Mouse (Mus musculus): Measurements from ENCODE around the gene Lgals4.

Gene Lgals4

DNA sequence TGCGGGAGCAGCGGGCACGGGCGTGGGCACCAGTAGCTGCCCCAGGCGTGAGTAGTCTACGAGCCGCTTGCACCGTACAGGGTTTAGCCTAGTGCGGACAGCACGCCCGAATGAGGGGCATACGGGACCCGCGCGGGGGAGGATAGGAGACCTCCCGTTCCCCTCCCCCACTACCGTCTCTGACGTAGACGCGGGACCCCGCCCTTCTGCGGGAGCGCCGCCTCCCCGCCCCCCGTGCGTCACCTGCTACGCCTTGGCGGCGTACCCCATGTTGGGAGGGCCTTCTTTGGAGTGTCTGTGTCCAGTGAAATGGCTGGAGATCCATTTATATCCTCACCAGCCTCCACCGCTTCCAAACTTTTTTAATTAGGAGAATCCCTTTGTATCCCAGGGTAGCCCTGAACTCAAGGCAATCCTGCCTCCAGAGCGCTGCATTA, 24.7 kb upstream of the Lgals4 start:
- peak; percentile 98 to 99 for DNase-seq

DNA sequence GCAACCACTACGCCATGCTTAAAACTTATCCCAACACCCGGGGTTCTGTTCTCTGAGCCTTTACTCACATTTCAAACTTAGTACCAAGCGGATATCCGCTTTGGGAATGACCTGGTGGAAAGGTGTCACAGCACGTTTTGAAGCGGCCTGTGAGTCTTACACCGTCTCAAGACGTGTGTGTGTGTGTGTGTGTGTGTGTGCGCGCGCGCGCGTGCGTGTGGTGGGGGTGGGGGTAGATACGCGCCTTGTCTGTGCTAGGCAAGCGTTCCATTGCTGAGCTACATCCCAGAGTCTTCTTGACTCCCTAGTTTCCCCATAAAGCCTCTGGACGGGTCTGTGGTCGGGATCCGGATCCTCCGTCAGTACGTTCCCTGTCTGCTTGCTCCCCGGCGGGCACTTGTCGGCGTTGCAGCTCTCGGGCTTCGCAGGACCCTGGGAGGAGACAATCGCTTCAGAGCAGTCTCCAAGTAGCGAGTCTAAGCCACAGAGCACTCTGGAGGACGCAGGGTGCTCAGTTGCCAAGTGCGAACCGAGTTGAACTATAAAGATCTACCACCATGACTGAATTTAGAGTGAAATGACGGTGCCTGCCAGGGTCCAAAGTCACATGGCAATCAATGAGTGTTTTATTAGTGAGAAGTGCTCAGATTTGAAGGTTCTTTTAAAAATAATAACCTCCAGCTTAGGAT, 24.1 kb upstream of the Lgals4 start:
- peak; percentile 75 to 83 for DNase-seq

DNA sequence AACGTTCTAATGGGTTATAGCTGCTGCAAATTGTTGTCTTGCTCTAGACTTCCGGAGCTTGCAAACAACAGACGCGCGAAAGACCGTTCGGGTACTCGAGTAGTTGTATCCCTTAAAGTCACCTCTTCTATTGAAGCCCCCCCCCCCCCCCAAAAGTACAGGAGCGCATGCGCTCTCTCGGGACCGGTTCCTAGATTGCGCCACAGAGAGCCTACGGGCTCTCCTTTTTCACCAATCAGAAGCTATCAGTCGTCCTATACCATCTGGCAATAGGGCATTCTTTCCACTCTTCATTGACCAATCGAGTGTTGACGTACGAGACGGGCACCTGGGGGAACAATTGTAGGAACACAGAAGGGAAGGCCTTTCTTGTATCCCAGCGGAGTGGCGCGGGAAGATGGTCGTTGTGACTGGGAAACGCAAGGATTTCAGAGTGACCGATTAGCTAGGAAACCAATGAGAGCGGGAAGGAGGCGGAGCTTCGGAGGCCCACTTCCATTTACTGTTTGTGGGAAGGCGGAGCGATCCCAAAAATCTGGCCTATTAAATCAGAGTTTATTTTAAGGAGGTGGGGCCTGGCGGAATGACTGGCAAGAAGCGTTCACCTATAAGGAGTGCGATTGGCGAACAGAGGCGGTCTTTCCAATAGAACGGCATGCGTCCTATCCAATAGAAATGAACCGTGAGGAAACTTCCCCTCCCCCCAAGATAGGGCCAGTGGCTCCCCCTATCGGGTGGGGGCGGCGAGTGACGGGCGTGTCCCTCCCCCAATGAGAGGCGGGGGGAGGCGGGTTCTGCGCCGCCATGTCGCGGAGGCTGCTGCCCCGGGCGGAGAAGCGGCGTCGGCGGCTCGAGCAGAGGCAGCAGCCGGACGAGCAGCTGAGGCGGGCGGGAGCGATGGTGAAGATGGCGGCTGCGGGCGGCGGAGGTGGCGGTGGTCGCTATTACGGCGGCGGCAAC, 23.3 kb upstream of the Lgals4 start:
- peak; percentile 99 for DNase-seq

DNA sequence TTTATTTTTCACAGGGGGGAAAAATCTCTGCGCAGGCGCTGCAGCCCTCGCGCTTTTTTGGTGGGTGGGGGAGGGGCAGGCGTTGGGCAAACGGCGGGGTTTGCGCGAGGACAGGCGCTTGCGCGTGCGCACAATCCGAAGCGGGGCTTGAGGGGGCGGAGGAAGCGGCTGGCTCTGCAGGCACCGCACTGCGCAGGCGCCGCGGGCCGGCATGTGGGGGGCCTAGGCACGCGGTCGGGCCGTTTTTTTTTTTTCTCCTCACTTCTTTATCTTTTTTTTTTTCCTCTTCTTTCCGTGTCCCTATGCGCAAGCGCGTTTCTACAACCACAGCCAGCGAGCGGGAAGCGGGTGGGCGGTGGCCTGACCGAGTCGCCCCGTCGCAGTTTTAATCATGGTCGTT, 22.4 kb upstream of the Lgals4 start:
- peak; percentile 96 to 99 for DNase-seq

DNA sequence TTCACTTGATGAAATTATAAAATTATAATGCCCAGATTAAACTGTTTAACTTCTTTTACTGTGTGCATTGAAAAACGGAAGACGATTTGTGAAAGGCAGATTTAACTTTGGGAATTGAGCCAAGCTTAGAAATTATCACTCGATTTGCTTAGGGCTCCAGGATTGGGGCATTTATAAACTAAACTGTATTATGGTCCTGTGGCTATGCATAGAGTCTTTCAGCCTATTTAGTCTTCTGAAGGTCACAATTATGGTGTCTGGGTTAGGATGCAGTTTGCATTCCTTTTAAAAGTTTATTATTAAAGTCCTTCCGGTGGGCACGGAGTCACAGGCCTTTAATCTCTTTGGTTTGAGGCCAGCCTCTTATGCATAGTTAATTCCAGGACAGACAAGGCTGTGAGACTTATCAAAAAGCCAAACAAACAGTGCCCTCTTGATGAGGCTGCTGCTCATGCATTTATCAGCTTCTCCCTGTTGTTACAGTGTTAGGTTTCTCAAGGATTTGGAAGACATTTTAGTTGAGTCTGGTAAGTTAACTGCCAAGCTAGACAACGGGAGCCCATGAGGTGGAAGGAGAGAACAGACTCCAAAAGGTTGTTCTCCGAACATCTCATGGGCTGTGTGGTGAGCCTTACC, 21.9 kb upstream of the Lgals4 start:
- DNase-seq = no peak

DNA sequence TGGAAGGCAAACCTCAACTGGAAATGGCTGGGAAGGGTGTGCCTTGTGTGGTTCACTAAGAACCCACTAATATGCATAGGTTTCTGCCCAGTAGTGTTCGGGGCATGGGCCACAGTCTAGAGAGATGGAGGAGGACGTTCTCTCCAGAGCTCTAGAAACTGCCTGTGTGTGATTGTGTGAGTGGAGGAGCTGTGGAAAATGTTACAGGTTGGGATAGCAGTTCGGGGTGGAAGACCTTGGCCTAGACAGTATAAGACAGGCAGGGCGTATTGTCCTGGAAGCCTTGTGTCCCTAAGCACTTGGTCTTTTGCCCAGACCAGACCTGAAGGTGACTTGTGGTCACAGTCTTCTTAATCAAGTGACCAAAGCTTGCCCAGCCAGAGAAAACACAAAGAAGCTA, 21.2 kb upstream of the Lgals4 start:
- no peak for DNase-seq

DNA sequence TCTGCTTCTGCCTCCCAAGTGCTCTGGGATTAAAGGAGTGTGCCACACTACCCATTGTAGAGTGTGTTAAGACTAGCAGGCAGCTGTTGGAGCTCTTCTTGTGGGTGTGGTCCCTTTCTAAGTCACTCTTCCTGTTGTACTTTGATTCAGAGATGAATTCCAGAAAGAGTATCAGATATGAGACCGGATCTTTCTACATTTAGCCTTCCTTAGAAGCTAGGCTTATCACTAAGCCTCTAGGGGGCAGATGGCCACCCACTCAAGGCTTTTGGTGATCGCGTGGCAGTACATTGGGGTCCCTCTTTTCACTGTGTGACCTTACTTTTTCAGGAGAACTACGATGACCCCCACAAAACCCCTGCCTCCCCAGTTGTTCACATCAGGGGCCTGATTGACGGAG, 20.7 kb upstream of the Lgals4 start:
- no peak for DNase-seq

DNA sequence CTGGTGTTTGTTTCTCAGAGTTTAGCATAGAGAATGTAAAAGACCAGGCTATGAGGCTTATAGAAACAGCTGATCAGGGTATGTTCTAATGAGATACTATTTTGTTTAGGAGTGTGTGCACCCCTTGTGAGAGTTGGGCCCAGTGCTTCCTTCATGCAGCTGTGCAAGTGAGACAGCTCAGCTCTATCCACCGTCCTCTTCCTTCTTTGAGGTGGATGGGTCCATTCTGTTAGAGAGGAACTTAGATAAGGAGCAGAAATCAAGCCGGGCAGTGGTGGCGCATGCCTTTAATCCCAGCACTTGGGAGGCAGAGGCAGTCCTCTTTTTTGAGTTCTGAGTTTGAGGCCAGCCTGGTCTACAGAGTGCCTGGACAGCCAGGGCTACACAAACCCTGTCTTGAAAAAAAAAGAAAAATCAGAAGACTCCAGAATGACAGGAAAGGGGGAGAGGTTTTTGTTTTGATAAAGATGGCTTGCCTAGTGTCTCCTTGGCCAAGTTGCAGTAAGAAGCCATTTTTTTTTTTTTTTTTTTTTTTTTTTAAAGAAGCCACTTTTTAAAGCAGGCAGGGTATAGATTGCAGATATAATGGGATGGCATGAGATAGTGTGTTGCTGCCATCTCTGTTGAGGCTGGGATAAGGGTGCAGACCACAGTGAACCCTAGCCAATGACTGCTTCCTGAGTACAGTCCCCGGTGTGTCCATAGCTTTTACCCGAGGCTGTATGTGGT, 19.2 kb upstream of the Lgals4 start:
- no peak for DNase-seq

DNA sequence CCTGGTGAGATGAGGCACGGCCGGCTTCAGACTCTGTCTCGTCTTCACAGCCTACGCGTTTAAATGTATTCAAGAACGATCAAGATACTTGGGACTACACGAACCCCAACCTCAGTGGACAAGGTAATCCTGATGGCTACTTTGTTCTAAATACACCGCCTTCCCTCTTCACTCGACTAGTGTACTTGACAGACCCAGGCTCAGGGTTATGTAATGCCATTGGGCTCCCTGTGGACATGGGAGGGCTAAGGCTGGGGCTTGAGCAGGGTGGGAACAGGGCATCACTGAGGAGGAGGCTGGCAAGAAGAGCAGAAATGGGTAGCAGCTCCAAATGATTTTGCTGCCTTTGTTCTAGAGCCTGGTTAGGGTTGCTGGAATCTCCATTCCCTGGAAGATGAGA, 18.4 kb upstream of the Lgals4 start:
- DNase-seq = no peak

DNA sequence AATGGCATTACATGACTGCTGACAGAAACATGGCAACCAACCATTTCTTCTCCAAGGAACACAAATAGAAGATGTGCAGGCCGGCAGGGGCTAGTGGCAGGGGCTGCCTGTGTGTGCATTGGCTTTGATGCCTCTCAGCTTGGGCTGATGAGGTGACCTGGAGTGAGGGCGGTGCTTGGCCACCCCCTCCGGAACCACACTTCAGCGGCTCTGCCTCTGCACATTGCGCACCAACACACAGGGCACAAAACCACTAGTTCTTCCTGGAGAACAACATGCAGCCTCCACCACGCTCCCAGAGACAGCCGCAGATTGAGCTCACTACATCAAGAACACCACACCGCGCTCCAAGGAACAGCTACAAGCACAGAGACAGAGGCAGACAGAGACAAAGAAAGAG, 17.5 kb upstream of the Lgals4 start:
- no peak for DNase-seq

DNA sequence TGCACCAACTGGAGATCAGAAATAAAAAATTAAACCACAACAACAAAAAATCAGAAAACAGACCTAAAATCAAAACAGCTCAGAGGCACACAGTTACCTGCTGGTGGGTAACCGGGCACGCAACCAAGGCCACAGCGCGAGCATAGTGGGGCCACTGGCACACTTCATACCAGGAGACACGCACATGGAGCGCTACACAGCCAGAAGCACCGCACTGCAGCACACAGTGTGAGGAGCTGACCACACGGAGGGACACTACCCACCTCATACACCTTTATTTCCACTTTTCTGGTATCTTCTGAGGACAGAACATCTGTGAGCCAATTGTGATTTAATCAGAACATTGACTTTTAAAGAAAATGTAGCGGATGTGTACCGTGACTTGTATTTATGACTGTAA, 16.7 kb upstream of the Lgals4 start:
- no peak for DNase-seq

DNA sequence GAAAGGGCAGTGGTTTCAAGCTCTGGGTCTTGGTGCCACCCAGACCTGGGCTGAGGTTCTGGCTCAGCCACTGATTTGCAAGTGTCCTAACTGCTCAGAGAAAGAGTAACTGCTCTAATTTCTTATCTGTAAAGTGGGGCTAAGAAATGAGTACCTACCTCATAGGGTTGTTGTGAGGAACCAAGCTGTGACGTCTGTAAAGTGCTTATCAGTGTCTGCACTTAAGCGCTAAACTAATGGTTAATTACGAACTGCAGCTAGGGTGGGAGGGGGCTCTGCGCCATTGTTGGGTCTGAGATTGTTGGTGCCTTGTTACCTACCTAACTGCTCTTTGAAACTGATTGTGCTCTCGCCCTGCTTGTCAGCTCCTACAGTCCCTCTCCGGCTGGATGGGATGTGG, 16.1 kb upstream of the Lgals4 start:
- DNase-seq = no peak

DNA sequence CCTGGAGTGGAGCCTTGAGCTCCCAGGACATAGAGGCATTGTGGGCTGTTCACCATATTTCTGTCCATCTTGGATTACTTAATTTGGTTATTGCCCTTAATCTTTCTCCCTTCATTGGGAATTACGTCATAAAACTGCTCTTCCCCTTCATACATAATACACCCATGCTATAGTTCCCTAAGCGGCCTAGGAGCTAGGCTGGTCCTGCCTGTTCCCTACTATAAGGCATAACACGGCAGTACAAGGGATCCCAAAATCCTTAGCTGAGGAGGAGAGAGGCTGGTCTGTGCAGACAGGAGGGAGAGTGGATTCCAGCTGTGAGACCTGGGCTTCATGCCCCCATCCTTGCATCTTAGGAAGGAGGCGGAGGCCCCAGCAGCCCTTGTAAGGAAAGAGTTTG, 15.7 kb upstream of the Lgals4 start:
- no peak for DNase-seq

DNA sequence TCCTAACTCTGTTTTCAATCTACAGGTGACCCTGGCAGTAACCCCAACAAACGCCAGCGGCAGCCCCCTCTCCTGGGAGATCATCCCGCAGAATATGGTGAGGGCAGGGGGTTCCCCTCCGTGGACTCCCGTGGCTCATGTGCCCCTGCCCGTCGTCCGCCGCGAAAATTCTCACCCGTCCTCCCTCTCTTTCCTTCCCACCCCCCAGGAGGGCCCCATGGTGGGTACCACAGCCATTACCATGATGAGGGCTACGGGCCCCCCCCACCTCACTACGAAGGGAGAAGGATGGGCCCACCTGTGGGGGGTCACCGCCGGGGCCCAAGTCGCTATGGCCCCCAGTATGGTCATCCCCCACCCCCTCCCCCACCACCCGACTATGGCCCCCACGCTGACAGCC, 15.2 kb upstream of the Lgals4 start:
- no peak for DNase-seq

DNA sequence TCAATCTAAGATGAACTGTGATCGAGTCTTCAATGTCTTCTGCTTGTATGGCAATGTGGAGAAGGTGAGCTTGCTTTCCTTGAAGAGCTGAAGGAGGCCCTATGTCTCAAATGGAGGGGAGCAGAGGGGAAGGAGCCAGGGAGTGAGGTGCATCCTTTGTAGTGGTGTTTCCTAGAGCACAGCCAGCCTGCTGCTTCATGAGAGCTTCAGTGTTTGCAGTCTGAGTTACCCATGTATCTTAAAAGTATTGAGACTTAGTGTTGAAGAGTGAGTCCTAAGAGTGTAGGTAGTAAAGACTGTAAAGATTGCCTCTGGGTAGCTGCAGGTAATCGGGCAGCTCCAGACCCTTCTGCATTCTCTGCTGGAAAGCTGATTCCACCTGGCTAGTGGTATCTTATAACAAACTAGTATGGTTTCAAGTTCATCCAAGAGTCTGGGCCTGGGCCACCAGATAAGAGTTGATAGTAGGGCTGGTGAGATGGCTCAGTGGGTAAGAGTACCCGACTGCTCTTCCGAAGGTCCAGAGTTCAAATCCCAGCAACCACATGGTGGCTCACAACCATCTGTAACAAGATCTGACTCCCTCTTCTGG, 14.7 kb upstream of the Lgals4 start:
- DNase-seq = no peak

DNA sequence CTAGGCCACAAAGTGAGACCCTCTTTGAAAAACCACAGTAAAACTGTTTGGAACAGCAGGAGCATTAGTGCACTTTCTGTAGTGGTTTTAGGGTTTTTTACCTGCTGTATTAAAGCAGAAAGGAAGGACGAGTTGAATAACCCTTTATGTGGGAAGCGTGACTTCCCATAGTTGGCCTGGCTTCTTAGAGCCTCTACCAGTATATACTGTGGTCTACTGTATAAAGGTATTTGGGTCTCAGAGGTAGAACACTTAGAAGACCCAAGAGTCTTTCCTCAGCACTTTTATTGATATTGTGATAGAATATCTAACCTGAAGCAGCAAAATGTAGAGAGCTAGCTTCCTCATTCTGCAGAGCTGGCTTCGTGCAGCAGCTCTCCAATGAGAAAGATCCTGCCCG, 14.1 kb upstream of the Lgals4 start:
- no peak for DNase-seq

DNA sequence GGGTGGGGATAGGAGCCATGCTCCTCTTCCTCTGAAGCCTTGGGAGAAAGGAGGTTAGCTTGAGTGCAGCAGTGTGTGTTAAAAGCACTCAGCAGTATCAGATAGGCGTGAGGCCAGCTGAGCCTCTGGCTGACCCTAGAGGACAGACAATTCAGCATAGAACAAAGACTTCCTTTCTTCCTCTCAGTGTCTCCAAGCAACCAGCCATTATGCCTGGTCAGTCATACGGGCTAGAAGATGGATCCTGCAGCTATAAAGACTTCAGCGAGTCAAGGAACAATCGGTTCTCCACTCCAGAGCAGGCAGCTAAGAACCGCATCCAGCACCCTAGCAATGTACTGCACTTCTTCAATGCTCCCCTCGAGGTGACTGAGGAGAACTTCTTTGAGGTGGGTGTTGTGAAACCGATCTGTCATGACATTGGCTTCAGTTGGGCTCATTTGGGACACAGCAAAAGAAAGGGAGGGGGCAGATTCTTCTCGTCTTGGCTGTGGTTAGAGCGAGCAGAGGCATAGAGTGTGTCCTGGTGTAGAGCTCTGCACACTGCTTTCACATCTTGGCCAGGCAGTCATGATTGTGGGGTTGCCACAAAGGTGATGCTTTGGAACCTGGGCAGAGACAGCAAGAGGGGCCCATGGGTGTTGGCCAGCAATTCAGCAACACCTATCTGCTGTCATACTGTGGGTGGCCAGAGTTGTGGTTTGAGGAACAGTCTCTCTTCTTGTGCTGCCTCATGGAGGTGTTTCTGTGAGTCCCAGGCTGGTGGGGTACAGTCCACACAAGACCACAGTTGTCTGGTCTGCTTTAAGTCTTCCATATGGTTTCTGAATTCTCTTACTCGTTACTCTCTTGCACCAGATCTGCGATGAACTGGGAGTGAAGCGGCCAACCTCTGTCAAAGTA, 13.0 kb upstream of the Lgals4 start:
- no peak for DNase-seq

DNA sequence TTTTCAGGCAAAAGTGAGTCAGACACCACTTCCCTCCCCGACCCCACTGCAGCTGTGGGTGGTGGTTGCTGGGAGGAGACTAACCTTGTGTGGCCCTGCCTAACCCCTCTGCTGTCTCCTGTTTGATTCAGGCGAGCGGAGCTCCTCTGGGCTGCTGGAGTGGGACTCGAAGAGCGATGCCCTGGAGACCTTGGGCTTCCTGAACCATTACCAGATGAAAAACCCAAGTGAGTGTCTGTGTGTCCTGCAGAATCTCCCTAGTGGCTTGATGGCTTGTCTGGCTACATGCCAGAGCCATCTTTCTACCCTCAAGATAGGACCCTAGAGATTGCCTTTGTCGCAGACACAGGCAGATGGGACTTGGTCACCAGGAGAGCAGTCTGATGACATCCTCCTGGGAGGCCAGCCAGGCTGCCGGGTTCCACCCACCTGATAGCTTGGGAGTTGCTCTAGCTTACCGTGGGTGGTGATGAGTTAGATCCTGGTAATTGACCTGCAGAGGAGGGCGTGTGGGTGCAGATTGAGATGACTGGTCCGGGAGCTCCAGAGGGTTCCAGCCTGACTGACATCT, 12.3 kb upstream of the Lgals4 start:
- DNase-seq = peak; percentile 70 to 77

DNA sequence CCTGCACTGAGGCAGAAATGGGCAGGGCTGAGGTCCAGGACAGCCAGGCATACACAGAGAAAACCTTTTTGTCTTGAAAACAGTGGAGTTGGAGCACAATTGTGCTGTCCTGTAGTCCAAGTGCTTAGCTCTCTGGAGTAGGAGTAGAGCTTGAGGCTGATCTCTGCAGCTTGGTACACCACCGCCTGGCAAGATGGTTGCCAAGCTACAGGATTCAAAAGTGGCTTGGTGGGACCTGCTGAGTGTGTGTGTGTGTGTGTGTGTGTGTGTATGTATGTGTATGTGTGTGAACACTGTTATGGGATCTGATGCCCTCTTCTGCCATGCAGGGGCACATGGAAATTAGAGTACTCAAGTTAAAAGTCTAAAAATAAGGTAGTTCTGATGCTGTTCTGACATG, 11.1 kb upstream of the Lgals4 start:
- no peak for DNase-seq

DNA sequence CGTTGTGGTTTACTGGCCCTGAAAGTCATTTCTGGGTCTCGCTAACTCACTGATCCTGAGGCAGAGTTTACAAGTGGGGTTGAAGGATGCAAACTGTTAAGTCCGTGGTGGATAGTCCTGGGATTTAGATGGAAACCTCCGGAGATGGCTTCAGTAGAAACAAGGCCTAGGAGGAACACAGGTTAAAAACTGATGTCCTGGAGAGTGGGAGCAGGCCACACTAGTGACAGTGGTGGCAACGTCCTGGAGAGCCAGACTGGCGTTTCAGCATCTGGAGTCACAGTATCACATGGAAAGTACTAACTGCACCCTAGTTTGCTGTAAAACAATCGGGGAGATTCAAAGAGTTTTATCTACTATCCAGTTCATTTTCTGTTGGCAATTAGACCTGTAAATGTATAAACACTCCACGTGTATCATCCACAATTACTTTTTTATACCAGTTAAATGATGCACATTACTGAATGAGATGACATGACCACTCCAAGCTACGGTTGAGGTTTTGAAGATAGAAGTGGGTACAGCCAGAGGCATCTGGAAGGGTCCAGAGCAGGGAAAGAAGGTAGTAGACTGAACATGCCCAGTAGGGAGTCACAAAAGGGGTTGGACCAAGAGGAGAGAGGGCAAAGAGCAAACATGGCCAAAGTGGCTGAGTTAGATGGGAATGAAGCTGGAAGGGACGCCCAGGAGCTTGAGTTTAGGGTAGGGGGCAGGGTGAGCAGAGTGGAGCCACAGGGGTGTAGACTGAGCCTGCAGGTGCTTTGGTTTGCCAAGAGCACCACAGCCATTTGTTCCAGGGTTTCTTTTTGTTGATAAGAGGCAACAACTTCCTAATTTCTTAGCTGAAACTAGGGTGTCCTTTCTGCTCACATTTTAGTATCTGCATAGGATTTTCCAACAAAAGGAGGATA, 10.4 kb upstream of the Lgals4 start:
- no peak for DNase-seq
